10 mouse cellular contexts compared by ENCODE assay signal in the genomic region with DNA sequence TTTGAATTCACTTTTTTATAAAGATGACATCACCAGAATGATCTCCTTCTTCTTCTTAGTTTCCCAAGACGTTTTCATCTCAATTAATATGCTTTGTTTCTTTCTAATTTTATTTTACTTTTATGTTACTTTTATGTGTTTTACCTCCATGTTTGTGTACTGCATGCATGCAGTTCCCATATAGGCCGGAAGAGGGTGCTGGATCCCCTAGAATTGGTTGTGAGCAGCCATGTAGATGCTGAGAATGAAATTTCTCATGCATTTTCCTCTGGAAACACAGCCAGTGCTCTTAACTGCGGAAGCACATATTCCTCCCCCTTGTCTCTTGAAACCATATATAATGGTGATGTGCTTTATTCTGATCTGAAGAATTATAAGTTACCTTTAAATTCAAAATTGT.
DNase-seq lines count a peak whose midpoint lies in the region; ATAC-seq lines count a peak whose summit lies in the region.
"Had no signal": no experiment of that assay in that cellular context is flagged by ENCODE, and none has a peak within 500 bp of the region (broad histone marks: within the 10 kb centered on the region; RNA-seq: fewer than 3 reads in every experiment).

No protein-coding gene starts in this region.

- ATAC-seq in megakaryocyte progenitor cell, adult 5-6 weeks (replicated peaks; ENCODE audit: poor library complexity), result no peak; the same call in 1 of the 2 replicates

- intact Hi-C loops in left cerebral cortex, postnatal 4 days (cut with DNase I), result no loop called here
- intact Hi-C loops in left cerebral cortex, postnatal 36 days (cut with DNase I), result no loop called here

- DNase-seq in embryo, embryonic 10 days (ENCODE audit: low spot score), result peak; percentile 39
- no peak for DNase-seq in embryo, embryonic 9.5 days (ENCODE audit: extremely low spot score)
- peak; percentile 23 for DNase-seq in left cerebral cortex, postnatal 4 days
- no peak for DNase-seq in left cerebral cortex, postnatal 36 days (ENCODE audit: low spot score in 2 of 2)
- DNase-seq in A20 (ENCODE audit: low read depth, low spot score), result peak; percentile 63
- DNase-seq in embryo, embryonic 10.5 days (ENCODE audit: low spot score), result peak; percentile 29
- DNase-seq in Muller cell, postnatal 12 days (ENCODE audit: inconsistent ontology term), result no peak
- DNase-seq: adrenal gland, postnatal 36 days; gastrocnemius, postnatal 25 days had no signal

Comparison
In these comparisons a context has a peak if more than half of its experiments do, and no peak if none do; other contexts are left out.
1. DNase-seq: peak in embryo, embryonic 10 days (single experiment), left cerebral cortex, postnatal 4 days (single experiment), A20 (single experiment) and embryo, embryonic 10.5 days (single experiment); none in embryo, embryonic 9.5 days (single experiment), left cerebral cortex, postnatal 36 days (0 of 2) and Muller cell, postnatal 12 days (single experiment).